Mouse (Mus musculus) lung, embryonic 16.5 days (tissue): ENCODE data around the gene Lyplal1. TPM values are rescaled to one million over a fixed set of nuclear protein-coding genes. Genes with fewer than 3 reads are reported as not detected.

Experiments used
- ATAC-seq: fragments of 200-750 bp; cut with Nextera tagmentation; 2 replicates; pipeline ENCODE4 v1.8.0; 2017; ENCODE audit warnings: low read depth, mild to moderate bottlenecking, moderate library complexity
- H3K27ac ChIP-seq: fragments of 300-500 bp; sonication (generic); 2 replicates; pipeline ENCODE4 v1.5.1; 2014; ENCODE audit warnings: mild to moderate bottlenecking, control low read depth, low read length
- H3K27me3 ChIP-seq: fragments of 300-500 bp; sonication (generic); 2 replicates; pipeline ENCODE4 v1.6.1; 2014; ENCODE audit warnings: low read depth, low read length, mixed read lengths; ENCODE audit not compliant: control insufficient read depth, insufficient read depth
- H3K36me3 ChIP-seq: fragments of 300-500 bp; sonication (generic); 2 replicates; pipeline ENCODE4 v1.6.1; 2014; ENCODE audit warnings: low read length; ENCODE audit not compliant: control insufficient read depth, insufficient read depth
- H3K4me1 ChIP-seq: fragments of 300-500 bp; sonication (generic); replicated peaks from 2 replicates; pipeline ENCODE4 v1.6.1; 2014; ENCODE audit warnings: low read length, mixed read lengths; ENCODE audit not compliant: control insufficient read depth, insufficient read depth
- H3K4me2 ChIP-seq: fragments of 300-500 bp; sonication (generic); 2 replicates; pipeline ENCODE4 v1.6.1; 2014; ENCODE audit warnings: low read depth, low read length, control low read depth
- H3K4me3 ChIP-seq: fragments of 300-500 bp; sonication (generic); 2 replicates; pipeline ENCODE4 v1.5.1; 2014; ENCODE audit warnings: mild to moderate bottlenecking, low read length, control low read depth
- H3K9ac ChIP-seq: fragments of 300-500 bp; sonication (generic); 2 replicates; pipeline ENCODE4 v1.6.1; 2014; ENCODE audit warnings: low read length, control low read depth
- H3K9me3 ChIP-seq: fragments of 300-500 bp; sonication (generic); 2 replicates; pipeline ENCODE4 v1.6.1; 2016; ENCODE audit warnings: low read length; ENCODE audit not compliant: control insufficient read depth
- WGBS: fragments of 180-500 bp; shearing (Covaris S2); extraction: QIAGEN DNeasy Blood & Tissue Kit; methylation state at CpG from one replicate; pipeline ENCODE4 v1.1.7; 2014; 5-methylcytosine and 5-hydroxymethylcytosine counted together
- polyA plus RNA-seq: library from polyadenylated mRNA; unstranded; fragments of >200 nt; fragmentation: Nextera tagmentation; extraction: Ambion mirVana; gene quantifications from 2 replicates; pipeline ENCODE4 v1.2.1, GENCODE M21; 2015

Gene Lyplal1
- polyA plus RNA-seq, 1 experiment from 2014 or later, result 26.8 TPM

DNA sequence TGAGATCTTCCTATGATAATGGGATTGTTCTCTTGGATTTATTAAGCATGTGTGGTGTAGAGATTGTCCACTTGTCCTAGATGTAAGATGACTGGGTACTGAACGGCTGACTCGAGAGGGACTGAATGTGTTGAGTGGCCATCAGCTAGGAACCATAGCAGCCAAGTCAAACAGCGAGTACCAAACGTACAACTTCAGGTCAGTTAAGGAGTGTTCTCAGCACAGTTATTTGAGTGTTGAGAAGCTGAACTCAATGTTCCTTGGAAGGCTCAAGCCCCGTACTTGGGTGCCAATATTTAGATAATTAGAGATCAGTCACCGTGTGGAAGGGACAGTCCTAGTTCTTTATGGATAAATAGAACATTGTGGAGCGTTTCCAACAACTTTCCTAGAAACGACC, 11.8 kb upstream of the Lyplal1 start:
- no peaks in the 10 kb centered on the region for H3K4me1 ChIP-seq
- H3K36me3 ChIP-seq, result no peaks in the 10 kb centered on the region
- H3K9ac ChIP-seq, result no peak overlapping the region
- H3K27ac ChIP-seq, result no peak overlapping the region
- ATAC-seq, result no peak
- no peaks in the 10 kb centered on the region for H3K9me3 ChIP-seq
- H3K4me3 ChIP-seq, result no peak overlapping the region
- no peaks in the 10 kb centered on the region for H3K27me3 ChIP-seq
- WGBS, result 65% methylated on average over 8 of the region's 8 CpGs
- no peak overlapping the region for H3K4me2 ChIP-seq

GRCm38 (mm10) chr1:186126313-186126862, 9.3 kb upstream of the Lyplal1 start:
- Histone ChIP-seq H3K4me1 (no peaks in the 10 kb centered on the region), H3K36me3 (no peaks in the 10 kb centered on the region), H3K27ac (no peak overlapping the region), H3K9me3 (no peaks in the 10 kb centered on the region), H3K4me3 (no peak overlapping the region), H3K9ac (no peak overlapping the region), H3K27me3 (no peaks in the 10 kb centered on the region), H3K4me2 (no peak overlapping the region)
- no peak for ATAC-seq
- WGBS, result 81% methylated on average over 6 of the region's 6 CpGs

- Histone ChIP-seq H3K4me3 (no peak overlapping the region), H3K36me3 (no peaks in the 10 kb centered on the region), H3K9me3 (no peaks in the 10 kb centered on the region), H3K27me3 (no peaks in the 10 kb centered on the region), H3K4me1 (no peaks in the 10 kb centered on the region), H3K27ac (no peak overlapping the region), H3K4me2 (no peak overlapping the region), H3K9ac (no peak overlapping the region)
- ATAC-seq, result no peak
Observed at GRCm38 (mm10) chr1:186123690-186124089, 6.6 kb upstream of the Lyplal1 start.

- Histone ChIP-seq H3K4me1 (peaks cover 6% of the 10 kb centered on the region), H3K27me3 (no peaks in the 10 kb centered on the region), H3K9me3 (no peaks in the 10 kb centered on the region), H3K27ac (no peak overlapping the region), H3K4me3 (no peak overlapping the region), H3K9ac (no peak overlapping the region), H3K4me2 (no peak overlapping the region), H3K36me3 (no peaks in the 10 kb centered on the region)
- WGBS, result 49% methylated on average over 5 of the region's 5 CpGs
- no peak for ATAC-seq
Observed at GRCm38 (mm10) chr1:186119856-186120255, 2.7 kb upstream of the Lyplal1 start.

- WGBS, result 57% methylated on average over 7 of the region's 7 CpGs
- Histone ChIP-seq H3K4me1 (peaks cover 6% of the 10 kb centered on the region), H3K9ac (peak overlapping the region; percentile 92), H3K9me3 (no peaks in the 10 kb centered on the region), H3K27me3 (no peaks in the 10 kb centered on the region), H3K27ac (peak overlapping the region; percentile 69; the same call in 1 of the 2 replicates), H3K36me3 (peaks cover 5% of the 10 kb centered on the region), H3K4me2 (peak overlapping the region; percentile 90), H3K4me3 (peak overlapping the region; percentile 83)
- ATAC-seq, result no peak
Observed at GRCm38 (mm10) chr1:186116086-186116600, 967 bp downstream of the Lyplal1 start.

- H3K9ac ChIP-seq, result no peak overlapping the region
- no peaks in the 10 kb centered on the region for H3K27me3 ChIP-seq
- H3K4me1 ChIP-seq, result no peaks in the 10 kb centered on the region
- peak; percentile 28; the same call in 1 of the 2 replicates for ATAC-seq
- no peak overlapping the region for H3K4me3 ChIP-seq
- no peak overlapping the region for H3K27ac ChIP-seq
- H3K4me2 ChIP-seq, result no peak overlapping the region
- H3K36me3 ChIP-seq, result peaks cover 3% of the 10 kb centered on the region; the same call in 1 of the 2 replicates
- WGBS, result 55% methylated on average over 8 of the region's 8 CpGs
- H3K9me3 ChIP-seq, result no peaks in the 10 kb centered on the region
Observed at GRCm38 (mm10) chr1:186102313-186102712, 14.8 kb downstream of the Lyplal1 start.

DNA sequence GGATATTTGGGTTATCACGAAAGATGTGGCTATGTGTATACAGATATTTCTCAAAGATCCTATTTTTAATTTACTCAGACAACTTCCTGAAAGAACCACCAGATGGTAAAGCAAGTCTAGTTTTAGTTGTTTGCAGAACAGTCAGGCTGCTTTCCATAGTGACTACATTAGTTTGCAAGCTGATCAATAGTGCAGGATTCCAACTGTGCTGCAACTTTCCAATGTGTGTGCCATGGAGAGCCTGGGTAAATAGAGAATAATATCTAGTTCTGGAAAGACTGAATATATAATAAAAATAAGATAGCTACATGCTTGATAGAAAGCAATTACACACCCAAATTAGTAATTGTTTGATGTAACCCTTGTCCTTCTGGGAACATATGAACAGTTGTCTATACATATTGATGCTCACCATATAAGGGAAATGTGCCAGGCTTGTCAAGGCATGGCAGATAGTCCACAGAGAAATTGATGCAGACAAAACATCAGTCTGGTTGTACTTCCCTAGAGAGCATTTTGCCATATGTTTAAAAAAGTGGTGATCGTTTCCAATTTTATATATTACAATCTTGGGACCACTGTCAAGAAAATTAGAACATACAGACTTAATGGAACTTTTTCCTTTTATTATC, 50.7 kb downstream of the Lyplal1 start:
- Histone ChIP-seq H3K4me1 (no peaks in the 10 kb centered on the region), H3K9ac (no peak overlapping the region), H3K9me3 (no peaks in the 10 kb centered on the region), H3K4me3 (no peak overlapping the region), H3K27ac (no peak overlapping the region), H3K36me3 (no peaks in the 10 kb centered on the region), H3K4me2 (no peak overlapping the region), H3K27me3 (no peaks in the 10 kb centered on the region)
- 87% methylated on average over 2 of the region's 2 CpGs for WGBS
- no peak for ATAC-seq

GRCm38 (mm10) chr1:186060041-186060440, 57.1 kb downstream of the Lyplal1 start:
- Histone ChIP-seq H3K36me3 (no peaks in the 10 kb centered on the region), H3K27ac (no peak overlapping the region; the same call in 1 of the 2 replicates), H3K9ac (no peak overlapping the region), H3K9me3 (no peaks in the 10 kb centered on the region), H3K4me1 (no peaks in the 10 kb centered on the region), H3K4me3 (no peak overlapping the region), H3K4me2 (no peak overlapping the region), H3K27me3 (no peaks in the 10 kb centered on the region)
- 62% methylated on average over 2 of the region's 2 CpGs for WGBS
- ATAC-seq, result no peak

- 0 out of 2 replicates have a peak, but pooled peaks cover 3% of the 10 kb centered on the region for H3K4me1 ChIP-seq
- H3K4me3 ChIP-seq, result no peak overlapping the region
- H3K9ac ChIP-seq, result no peak overlapping the region
- no peak overlapping the region for H3K4me2 ChIP-seq
- no peak overlapping the region for H3K27ac ChIP-seq
- H3K9me3 ChIP-seq, result no peaks in the 10 kb centered on the region
- no peaks in the 10 kb centered on the region for H3K36me3 ChIP-seq
- 60% methylated on average over 7 of the region's 7 CpGs for WGBS
- H3K27me3 ChIP-seq, result no peaks in the 10 kb centered on the region
- no peak for ATAC-seq
Observed at GRCm38 (mm10) chr1:186054227-186054626, 62.9 kb downstream of the Lyplal1 start.
